ENCODE assay signal across 8 mouse cellular contexts in the genomic region with DNA sequence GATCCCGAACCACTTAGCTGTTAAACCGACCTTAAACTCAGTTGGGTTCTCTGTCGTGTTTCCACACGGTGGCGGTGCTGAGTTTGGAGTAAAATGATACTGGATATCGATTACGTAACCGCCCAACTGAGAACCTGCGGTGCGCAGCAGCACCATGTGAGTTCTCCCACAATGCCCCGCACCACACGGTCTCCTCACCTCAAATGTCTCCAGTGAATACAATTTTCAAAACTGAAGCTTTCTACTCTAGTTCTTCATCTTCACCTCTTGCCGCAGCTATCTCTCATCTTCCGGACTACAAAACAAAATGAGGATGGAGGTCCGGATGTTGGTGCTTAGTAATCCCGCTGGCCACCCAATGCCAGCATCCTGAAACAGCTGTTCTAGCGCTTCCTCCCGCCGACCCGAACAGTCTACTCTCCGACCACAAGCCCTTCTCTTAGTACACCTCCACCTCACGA. TPM values are rescaled to one million over a fixed set of nuclear protein-coding genes. Genes with fewer than 3 reads are reported as not detected.
DNase-seq lines count a peak whose midpoint lies in the region; ATAC-seq and TF ChIP-seq lines count a peak whose summit lies in the region.

No protein-coding gene starts in this region.

- H3K36me3 ChIP-seq in heart, embryonic 13.5 days = no peaks in the 10 kb centered on the region
- H3K36me3 ChIP-seq in kidney, postnatal 0 days (ENCODE audit: insufficient read depth, low read length) = no peaks in the 10 kb centered on the region
- no peaks in the 10 kb centered on the region for H3K36me3 ChIP-seq in liver, adult 2 months (ENCODE audit: control insufficient read depth, insufficient read depth, low read length)
- H3K36me3 ChIP-seq in myocyte (ENCODE audit: control insufficient read depth, insufficient read depth) = no peaks in the 10 kb centered on the region

- H3ac ChIP-seq in myocyte (ENCODE audit: control insufficient read depth, insufficient read length) = no peak overlapping the region

- H3K27ac ChIP-seq in brown adipose tissue, adult 24 weeks (replicated peaks; ENCODE audit: low read depth, low read length) = no peak overlapping the region
- no peak overlapping the region for H3K27ac ChIP-seq in heart, embryonic 13.5 days (replicated peaks)
- H3K27ac ChIP-seq in kidney, postnatal 0 days = no peak overlapping the region
- H3K27ac ChIP-seq in liver, adult 2 months (replicated peaks; ENCODE audit: insufficient read depth, low read depth, low read length) = no peak overlapping the region

- H3K9ac ChIP-seq in heart, embryonic 13.5 days = peak overlapping the region; percentile 73
- H3K9ac ChIP-seq in kidney, postnatal 0 days (ENCODE audit: low read depth, low read length) = no peak overlapping the region
- 0 out of 2 replicates have a peak overlapping the region, but pooled peaks have one; percentile 13 for H3K9ac ChIP-seq in liver, adult 2 months (ENCODE audit: low read depth, low read length)

- peak; percentile 86 for TF ChIP-seq CTCF in kidney, postnatal 0 days (IDR thresholded peaks at IDR 0.05; ENCODE audit: low read depth)
- TF ChIP-seq CTCF in liver, adult 2 months (IDR thresholded peaks at IDR 0.05; ENCODE audit: low read depth, low read length) = peak; percentile 60

- peak overlapping the region; percentile 85 for H3K4me2 ChIP-seq in heart, embryonic 13.5 days
- peak overlapping the region; percentile 78 for H3K4me2 ChIP-seq in kidney, postnatal 0 days (ENCODE audit: low read length)
- peak overlapping the region; percentile 83 for H3K4me2 ChIP-seq in myocyte (ENCODE audit: low read depth)

- TF ChIP-seq POLR2A in liver, adult 2 months (IDR thresholded peaks at IDR 0.05; ENCODE audit: extremely low read depth, insufficient read depth, low read length) = no peak
- no peak for TF ChIP-seq POLR2A in myocyte (IDR thresholded peaks at IDR 0.05; ENCODE audit: insufficient read length, low read depth)

- 3% methylated on average over 22 of the region's 22 CpGs for WGBS in heart, embryonic 13.5 days
- WGBS in kidney, postnatal 0 days = 2% methylated on average over 22 of the region's 22 CpGs
- WGBS in liver, adult 2 months = 2% methylated on average over 22 of the region's 22 CpGs

- DNase-seq in CD4-positive, CD25-positive, alpha-beta regulatory T cell, adult 2 months (ENCODE audit: low read depth, low spot score) = peak; percentile 94
- peak; percentile 89 for DNase-seq in kidney, postnatal 0 days (ENCODE audit: low spot score)
- DNase-seq in liver, adult 2 months (ENCODE audit: extremely low read depth, low read depth, low spot score) = peak; percentile 77
- peak; percentile 73 to 86 for DNase-seq in spleen, postnatal 4 days (ENCODE audit: low spot score in 2 of 2)

- peaks cover 1% of the 10 kb centered on the region; the same call in 1 of the 2 replicates for H3K79me2 ChIP-seq in liver, adult 2 months (ENCODE audit: control insufficient read depth, insufficient read depth, low read length)
- peaks cover 4% of the 10 kb centered on the region for H3K79me2 ChIP-seq in myocyte (ENCODE audit: control insufficient read depth, insufficient read depth)

- peak; percentile 82 for ATAC-seq in erythroid progenitor cell, adult 5-6 weeks (replicated peaks; ENCODE audit: low FRiP score, poor library complexity, severe bottlenecking)
- ATAC-seq in heart, embryonic 13.5 days (ENCODE audit: extremely low read depth, insufficient number of reproducible peaks, low FRiP score, low TSS enrichment) = no peak
- no peak for ATAC-seq in kidney, postnatal 0 days (replicated peaks; ENCODE audit: low FRiP score, low read depth)

- peak overlapping the region; percentile 65 for H3K4me3 ChIP-seq in brown adipose tissue, adult 24 weeks (ENCODE audit: insufficient read depth, low read depth, low read length)
- peak overlapping the region; percentile 53 for H3K4me3 ChIP-seq in heart, embryonic 13.5 days
- H3K4me3 ChIP-seq in kidney, postnatal 0 days (replicated peaks; ENCODE audit: low read depth, low read length) = peak overlapping the region; percentile 29
- H3K4me3 ChIP-seq in liver, adult 2 months (ENCODE audit: insufficient read depth, low read depth, low read length) = no peak overlapping the region
- H3K4me3 ChIP-seq in myocyte = no peak overlapping the region

- no peaks in the 10 kb centered on the region; the same call in 1 of the 2 replicates for H3K4me1 ChIP-seq in brown adipose tissue, adult 24 weeks (ENCODE audit: control insufficient read depth, insufficient read depth, insufficient read length, low read length)
- peaks cover 11% of the 10 kb centered on the region for H3K4me1 ChIP-seq in heart, embryonic 13.5 days
- H3K4me1 ChIP-seq in kidney, postnatal 0 days (replicated peaks; ENCODE audit: insufficient read depth, low read length) = no peaks in the 10 kb centered on the region
- H3K4me1 ChIP-seq in liver, adult 2 months (ENCODE audit: control insufficient read depth, insufficient read depth, low read length) = peaks cover 4% of the 10 kb centered on the region; the same call in 1 of the 2 replicates

- H3K9me3 ChIP-seq in heart, embryonic 13.5 days = no peaks in the 10 kb centered on the region
- H3K9me3 ChIP-seq in kidney, postnatal 0 days (replicated peaks; ENCODE audit: low read length) = no peaks in the 10 kb centered on the region

- H3K27me3 ChIP-seq in heart, embryonic 13.5 days (replicated peaks) = peaks cover 22% of the 10 kb centered on the region; the same call in 1 of the 2 replicates
- no peaks in the 10 kb centered on the region for H3K27me3 ChIP-seq in kidney, postnatal 0 days (ENCODE audit: insufficient read depth, low read length)
- H3K27me3 ChIP-seq in liver, adult 2 months (ENCODE audit: control insufficient read depth, insufficient read depth, low read length) = no peaks in the 10 kb centered on the region
- no peaks in the 10 kb centered on the region for H3K27me3 ChIP-seq in myocyte (ENCODE audit: control insufficient read depth, insufficient read depth, insufficient read length)

TF ChIP-seq in myocyte, 11 proteins besides CTCF, POLR2A, EP300 and RAD21 (continues in another document):
- TF ChIP-seq REST (IDR thresholded peaks at IDR 0.05; ENCODE audit: insufficient read depth, insufficient read length) = no peak
- TF ChIP-seq MYOG (IDR thresholded peaks at IDR 0.05; ENCODE audit: control insufficient read depth in 1 of 3, insufficient read depth in 1 of 3, insufficient read length in 2 of 3, low read depth in 2 of 3) = no peak
- TF ChIP-seq CEBPB (IDR thresholded peaks at IDR 0.05; ENCODE audit: insufficient read depth, poor library complexity, severe bottlenecking) = no peak
- no peak for TF ChIP-seq POLR2AphosphoS2 (IDR thresholded peaks at IDR 0.05; ENCODE audit: insufficient read length, low read depth)
- TF ChIP-seq SRF (IDR thresholded peaks at IDR 0.05; ENCODE audit: control insufficient read depth, insufficient read length, low read depth) = no peak
- TF ChIP-seq MYOD1 (IDR thresholded peaks at IDR 0.05; ENCODE audit: control insufficient read depth in 1 of 3, insufficient read length in 2 of 3, low read depth in 2 of 3) = no peak
- no peak for TF ChIP-seq E2F4 (IDR thresholded peaks at IDR 0.05; ENCODE audit: insufficient read depth)
- TF ChIP-seq MAX (IDR thresholded peaks at IDR 0.05; ENCODE audit: low read depth) = no peak

RNA-seq across cellular contexts. Expression of a gene that starts 4.5 kb away (rescaled TPM):
- 14.5 and 26.0 TPM in 2 replicates for polyA plus RNA-seq in brown adipose tissue, adult 24 weeks (2012; ENCODE audit: insufficient read depth, insufficient read length, missing spikeins)
- total RNA-seq in erythroid progenitor cell, adult 5-6 weeks (2015; ENCODE audit: low replicate concordance) = 62.5 and 62.7 TPM in 2 replicates
- 59.3 and 83.2 TPM in 2 replicates for total RNA-seq in erythroid progenitor cell, adult 5-6 weeks (2017; ENCODE audit: low replicate concordance)
- polyA plus RNA-seq in heart, embryonic 13.5 days (2015; fragmentation: Nextera tagmentation; extraction: Ambion mirVana) = 70.7 and 82.9 TPM in 2 replicates
- 119 and 121 TPM in 2 replicates for polyA plus RNA-seq in kidney, postnatal 0 days (2015; fragmentation: Nextera tagmentation; extraction: Ambion mirVana)
- 13.5 and 14.5 TPM in 2 replicates for total RNA-seq in liver, adult 2 months (2014; rRNA removed)
- polyA plus RNA-seq in liver, adult 2 months (2012; rRNA removed) = 13.7 and 15.1 TPM in 2 replicates
- 156 TPM for polyA plus RNA-seq in myocyte (2012; fragmentation: generic; extraction: Trizol)

RNA-seq across cellular contexts. Expression of a gene that starts 46.4 kb away (rescaled TPM):
- 4.5 and 6.3 TPM in 2 replicates for polyA plus RNA-seq in brown adipose tissue, adult 24 weeks (2012; ENCODE audit: insufficient read depth, insufficient read length, missing spikeins)
- total RNA-seq in erythroid progenitor cell, adult 5-6 weeks (2015; ENCODE audit: low replicate concordance) = 16.6 and 18.0 TPM in 2 replicates
- total RNA-seq in erythroid progenitor cell, adult 5-6 weeks (2017; ENCODE audit: low replicate concordance) = 10.0 and 18.5 TPM in 2 replicates
- 0.82 and 1.3 TPM in 2 replicates for polyA plus RNA-seq in heart, embryonic 13.5 days (2015; fragmentation: Nextera tagmentation; extraction: Ambion mirVana)
- polyA plus RNA-seq in kidney, postnatal 0 days (2015; fragmentation: Nextera tagmentation; extraction: Ambion mirVana) = 1.1 and 1.4 TPM in 2 replicates
- total RNA-seq in liver, adult 2 months (2014; rRNA removed) = 8.0 and 11.7 TPM in 2 replicates
- polyA plus RNA-seq in liver, adult 2 months (2012; rRNA removed) = 3.1 and 4.0 TPM in 2 replicates
- 3.0 TPM for polyA plus RNA-seq in myocyte (2012; fragmentation: generic; extraction: Trizol)

RNA-seq across cellular contexts. Expression of a gene that starts 53.6 kb away (rescaled TPM):
- not detected in 2 replicates for polyA plus RNA-seq in brown adipose tissue, adult 24 weeks (2012; ENCODE audit: insufficient read depth, insufficient read length, missing spikeins)
- not detected in 2 replicates for total RNA-seq in erythroid progenitor cell, adult 5-6 weeks (2015; ENCODE audit: low replicate concordance)
- total RNA-seq in erythroid progenitor cell, adult 5-6 weeks (2017; ENCODE audit: low replicate concordance) = 0.26 TPM in 1 of 2 replicates, not detected in the other
- 0.09 and 0.19 TPM in 2 replicates for polyA plus RNA-seq in heart, embryonic 13.5 days (2015; fragmentation: Nextera tagmentation; extraction: Ambion mirVana)
- polyA plus RNA-seq in kidney, postnatal 0 days (2015; fragmentation: Nextera tagmentation; extraction: Ambion mirVana) = 0.26 and 0.29 TPM in 2 replicates
- 0.07 and 0.28 TPM in 2 replicates for total RNA-seq in liver, adult 2 months (2014; rRNA removed)
- 0.06 and 0.40 TPM in 2 replicates for polyA plus RNA-seq in liver, adult 2 months (2012; rRNA removed)
- 0.05 TPM for polyA plus RNA-seq in myocyte (2012; fragmentation: generic; extraction: Trizol)

RNA-seq across cellular contexts. Expression of a gene that starts 54.2 kb away (rescaled TPM):
- polyA plus RNA-seq in brown adipose tissue, adult 24 weeks (2012; ENCODE audit: insufficient read depth, insufficient read length, missing spikeins) = not detected in 2 replicates
- total RNA-seq in erythroid progenitor cell, adult 5-6 weeks (2015; ENCODE audit: low replicate concordance) = 0.42 TPM in 1 of 2 replicates, not detected in the other
- not detected in 2 replicates for total RNA-seq in erythroid progenitor cell, adult 5-6 weeks (2017; ENCODE audit: low replicate concordance)
- 0.34 and 0.47 TPM in 2 replicates for polyA plus RNA-seq in heart, embryonic 13.5 days (2015; fragmentation: Nextera tagmentation; extraction: Ambion mirVana)
- polyA plus RNA-seq in kidney, postnatal 0 days (2015; fragmentation: Nextera tagmentation; extraction: Ambion mirVana) = 2.8 and 3.5 TPM in 2 replicates
- 185 and 255 TPM in 2 replicates for total RNA-seq in liver, adult 2 months (2014; rRNA removed)
- 204 and 233 TPM in 2 replicates for polyA plus RNA-seq in liver, adult 2 months (2012; rRNA removed)
- polyA plus RNA-seq in myocyte (2012; fragmentation: generic; extraction: Trizol) = 0.14 TPM

Comparison
In these comparisons a context has a peak if more than half of its experiments do, and no peak if none do; other contexts are left out.
1. H3K4me3 ChIP-seq: peak in brown adipose tissue, adult 24 weeks (single experiment), heart, embryonic 13.5 days (single experiment) and kidney, postnatal 0 days (single experiment); none in liver, adult 2 months (single experiment) and myocyte (single experiment).
2. Peak in every context shown above with its lines, with median percentiles within 50 percentile points of each other: DNase-seq and H3K4me2 ChIP-seq.